Mouse (Mus musculus) forebrain, embryonic 14.5 days (tissue): ENCODE results near the gene Grik3. TPM values are rescaled to one million over a fixed set of nuclear protein-coding genes. Genes with fewer than 3 reads are reported as not detected.
A peak's percentile ranks its signal among the peaks of the same experiment; 100 is the strongest.

Experiments
- ATAC-seq: fragments of 200-750 bp; cut with Nextera tagmentation; 2 replicates; pipeline ENCODE4 v1.8.0; 2017; ENCODE audit warnings: mild to moderate bottlenecking, moderate library complexity
- DNase-seq: peaks from one replicate; pipeline ENCODE4 v3.0.0-alpha.2; 2015; ENCODE audit warnings: low spot score
- H3K27ac ChIP-seq: fragments of 300-500 bp; sonication (generic); 2 replicates; pipeline ENCODE4 v1.5.1; 2014; ENCODE audit warnings: low read depth, mild to moderate bottlenecking, control low read depth, low read length, moderate library complexity
- H3K27me3 ChIP-seq: fragments of 300-500 bp; sonication (generic); replicated peaks from 2 replicates; pipeline ENCODE4 v1.6.1; 2014; ENCODE audit warnings: low read length, control low read depth, mixed read lengths; ENCODE audit not compliant: control insufficient read depth, insufficient read depth
- H3K36me3 ChIP-seq: fragments of 300-500 bp; sonication (generic); 2 replicates; pipeline ENCODE4 v1.6.1; 2014; ENCODE audit warnings: low read length, control low read depth; ENCODE audit not compliant: control insufficient read depth, insufficient read depth
- H3K4me1 ChIP-seq: fragments of 300-500 bp; sonication (generic); 2 replicates; pipeline ENCODE4 v1.6.1; 2014; ENCODE audit warnings: antibody characterized with exemption, low read length, control low read depth; ENCODE audit not compliant: control insufficient read depth, insufficient read depth
- H3K4me2 ChIP-seq: fragments of 300-500 bp; sonication (generic); 2 replicates; pipeline ENCODE4 v1.6.1; 2014; ENCODE audit warnings: mild to moderate bottlenecking, control low read depth, low read length
- H3K4me3 ChIP-seq: fragments of 300-500 bp; sonication (generic); 2 replicates; pipeline ENCODE4 v1.5.1; 2014; ENCODE audit warnings: low read depth, low read length, control low read depth
- H3K9ac ChIP-seq: fragments of 300-500 bp; sonication (generic); 2 replicates; pipeline ENCODE4 v1.6.1; 2014; ENCODE audit warnings: mild to moderate bottlenecking, low read length, control low read depth, moderate library complexity
- H3K9me3 ChIP-seq: fragments of 300-500 bp; sonication (generic); replicated peaks from 2 replicates; pipeline ENCODE4 v1.6.1; 2016; ENCODE audit warnings: low read length, control low read depth, mixed read lengths; ENCODE audit not compliant: control insufficient read depth
- WGBS: fragments of 180-500 bp; shearing (Covaris S2); extraction: QIAGEN DNeasy Blood & Tissue Kit; methylation state at CpG from one replicate; pipeline ENCODE4 v1.1.7; 2014; 5-methylcytosine and 5-hydroxymethylcytosine counted together
- polyA plus RNA-seq: library from polyadenylated mRNA; unstranded; fragments of >200 nt; fragmentation: Nextera tagmentation; extraction: Ambion mirVana; gene quantifications from 2 replicates; pipeline ENCODE4 v1.2.1, GENCODE M21; 2014

The Grik3 gene
- polyA plus RNA-seq, 1 experiment from 2014 or later: 4.3 TPM

- Histone ChIP-seq H3K27me3 (peaks cover 2% of the 10 kb centered on the region; the same call in 1 of the 2 replicates), H3K4me3 (no peak overlapping the region), H3K27ac (no peak overlapping the region), H3K9ac (no peak overlapping the region), H3K4me1 (peaks cover 10% of the 10 kb centered on the region; the same call in 1 of the 2 replicates), H3K36me3 (no peaks in the 10 kb centered on the region), H3K9me3 (no peaks in the 10 kb centered on the region), H3K4me2 (no peak overlapping the region)
- 28% methylated on average over 23 of the region's 23 CpGs for WGBS
- peak; percentile 74 for ATAC-seq
- peak; percentile 90 for DNase-seq
Measured at GRCm38 (mm10) chr4:125644581-125645568, 154.4 kb downstream of the Grik3 start.

GRCm38 (mm10) chr4:125651676-125652246 is 161.3 kb downstream of the Grik3 start:
- Histone ChIP-seq H3K4me3 (no peak overlapping the region), H3K4me2 (no peak overlapping the region), H3K36me3 (no peaks in the 10 kb centered on the region), H3K9me3 (no peaks in the 10 kb centered on the region), H3K27me3 (no peaks in the 10 kb centered on the region), H3K4me1 (0 out of 2 replicates have a peak, but pooled peaks cover 2% of the 10 kb centered on the region), H3K9ac (0 out of 2 replicates have a peak overlapping the region, but pooled peaks have one; percentile 8), H3K27ac (0 out of 2 replicates have a peak overlapping the region, but pooled peaks have one; percentile 39)
- ATAC-seq (no peak), DNase-seq (no peak)
- WGBS: 37% methylated on average over 24 of the region's 24 CpGs

- H3K4me1 ChIP-seq: 0 out of 2 replicates have a peak, but pooled peaks cover 2% of the 10 kb centered on the region
- no peaks in the 10 kb centered on the region for H3K27me3 ChIP-seq
- no peak overlapping the region for H3K4me3 ChIP-seq
- no peak overlapping the region for H3K9ac ChIP-seq
- peaks cover 8% of the 10 kb centered on the region; the same call in 1 of the 2 replicates for H3K36me3 ChIP-seq
- H3K27ac ChIP-seq: no peak overlapping the region
- WGBS: 83% methylated on average over 19 of the region's 19 CpGs
- H3K9me3 ChIP-seq: no peaks in the 10 kb centered on the region
- H3K4me2 ChIP-seq: no peak overlapping the region
- no peak for DNase-seq
- ATAC-seq: no peak
Measured at GRCm38 (mm10) chr4:125656031-125656430, 165.5 kb downstream of the Grik3 start.

GRCm38 (mm10) chr4:125658376-125658775 is 167.9 kb downstream of the Grik3 start:
- Histone ChIP-seq H3K4me2 (no peak overlapping the region), H3K4me3 (no peak overlapping the region), H3K27me3 (no peaks in the 10 kb centered on the region), H3K9me3 (no peaks in the 10 kb centered on the region), H3K36me3 (peaks cover 8% of the 10 kb centered on the region; the same call in 1 of the 2 replicates), H3K9ac (no peak overlapping the region), H3K27ac (no peak overlapping the region), H3K4me1 (peaks cover 2% of the 10 kb centered on the region)
- no peak for ATAC-seq
- DNase-seq: peak; percentile 9
- WGBS: 21% methylated on average over 8 of the region's 8 CpGs

- no peaks in the 10 kb centered on the region for H3K9me3 ChIP-seq
- no peak overlapping the region for H3K4me3 ChIP-seq
- ATAC-seq (no peak), DNase-seq (no peak)
- H3K9ac ChIP-seq: no peak overlapping the region
- H3K27ac ChIP-seq: no peak overlapping the region
- peaks cover 5% of the 10 kb centered on the region for H3K4me1 ChIP-seq
- no peak overlapping the region for H3K4me2 ChIP-seq
- no peaks in the 10 kb centered on the region for H3K27me3 ChIP-seq
- 87% methylated on average over 6 of the region's 6 CpGs for WGBS
- peaks cover 8% of the 10 kb centered on the region; the same call in 1 of the 2 replicates for H3K36me3 ChIP-seq
Measured at GRCm38 (mm10) chr4:125661982-125662381, 171.5 kb downstream of the Grik3 start.

- Histone ChIP-seq H3K4me1 (peaks cover 5% of the 10 kb centered on the region), H3K9me3 (no peaks in the 10 kb centered on the region), H3K4me3 (no peak overlapping the region), H3K4me2 (no peak overlapping the region), H3K9ac (no peak overlapping the region), H3K36me3 (peaks cover 8% of the 10 kb centered on the region; the same call in 1 of the 2 replicates), H3K27me3 (no peaks in the 10 kb centered on the region), H3K27ac (peak overlapping the region; percentile 5; the same call in 1 of the 2 replicates)
- ATAC-seq (no peak), DNase-seq (peak; percentile 37)
- WGBS: 57% methylated on average over 8 of the region's 8 CpGs
Measured at GRCm38 (mm10) chr4:125663262-125663661, 172.8 kb downstream of the Grik3 start.

GRCm38 (mm10) chr4:125665955-125666354 is 175.5 kb downstream of the Grik3 start:
- no peak overlapping the region for H3K9ac ChIP-seq
- H3K4me1 ChIP-seq: peaks cover 5% of the 10 kb centered on the region
- DNase-seq (no peak), ATAC-seq (no peak)
- H3K9me3 ChIP-seq: no peaks in the 10 kb centered on the region
- no peak overlapping the region for H3K4me2 ChIP-seq
- H3K27ac ChIP-seq: no peak overlapping the region
- H3K36me3 ChIP-seq: no peaks in the 10 kb centered on the region
- WGBS: 87% methylated on average over 5 of the region's 5 CpGs
- no peaks in the 10 kb centered on the region for H3K27me3 ChIP-seq
- H3K4me3 ChIP-seq: no peak overlapping the region

GRCm38 (mm10) chr4:125682007-125682406 is 191.5 kb downstream of the Grik3 start:
- peak; percentile 65 for DNase-seq
- Histone ChIP-seq H3K27ac (no peak overlapping the region), H3K36me3 (no peaks in the 10 kb centered on the region), H3K4me1 (peaks cover 9% of the 10 kb centered on the region; the same call in 1 of the 2 replicates), H3K9me3 (no peaks in the 10 kb centered on the region), H3K27me3 (no peaks in the 10 kb centered on the region), H3K9ac (no peak overlapping the region), H3K4me2 (no peak overlapping the region), H3K4me3 (no peak overlapping the region)
- ATAC-seq: no peak
- 58% methylated on average over 13 of the region's 13 CpGs for WGBS
